ENCODE assay signal across 50 mouse cellular contexts in the genomic region with DNA sequence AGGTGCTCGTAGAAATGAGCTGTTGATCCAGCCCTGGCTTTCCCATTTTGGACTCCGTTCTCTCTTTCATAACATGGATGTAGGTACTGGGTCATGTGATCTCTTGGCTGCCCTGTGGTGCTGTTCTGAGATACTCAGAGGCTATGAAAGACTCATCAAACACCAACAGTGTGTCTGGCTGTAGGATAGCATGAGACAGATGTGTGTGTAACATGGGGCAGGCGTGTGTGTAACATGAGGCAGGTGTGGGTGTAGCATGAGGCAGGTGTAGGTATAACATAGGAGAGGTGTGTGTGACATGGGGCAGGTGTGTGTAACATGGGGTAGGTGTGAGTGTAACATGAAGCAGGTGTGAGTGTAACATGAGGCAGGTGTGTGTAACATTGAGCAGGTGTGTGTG. TPM values are rescaled to one million over a fixed set of nuclear protein-coding genes. Genes with fewer than 3 reads are reported as not detected.
"Had no signal": no experiment of that assay in that cellular context is flagged by ENCODE, and none has a peak within 500 bp of the region (broad histone marks: within the 10 kb centered on the region; RNA-seq: fewer than 3 reads in every experiment).

No protein-coding gene starts in this region.

- ATAC-seq: hindbrain, embryonic 16.5 days; hindbrain, postnatal 0 days; inflammation-experienced regulatory T-cells, adult 6 months; intestine, embryonic 15.5 days; intestine, embryonic 16.5 days; intestine, postnatal 0 days had no signal

- H3K27ac ChIP-seq: heart, embryonic 13.5 days; heart, embryonic 15.5 days; hindbrain, embryonic 10.5 days; hindbrain, embryonic 12.5 days; hindbrain, embryonic 13.5 days; hindbrain, embryonic 14.5 days; hindbrain, embryonic 15.5 days; hindbrain, postnatal 0 days; intestine, embryonic 15.5 days; kidney, embryonic 15.5 days; kidney, postnatal 0 days; layer of hippocampus, adult 2 months; left cerebral cortex, adult 2 months had no signal

- DNase-seq: heart, postnatal 10 days; heart, postnatal 14 days; heart, postnatal 4 days; kidney, adult 11 months; kidney, adult 18-20 months; kidney, adult 2 months; kidney, adult 8-10 months; kidney, adult 9 months; kidney, postnatal 10 days; kidney, postnatal 14 days; kidney, postnatal 25 days; kidney, postnatal 36 days; kidney, postnatal 4 days; layer of hippocampus, adult 9-11 months; layer of hippocampus, postnatal 36 days had no signal

- H3K9ac ChIP-seq: heart, embryonic 12.5 days; heart, embryonic 13.5 days; heart, embryonic 15.5 days; hindbrain, embryonic 12.5 days; hindbrain, embryonic 13.5 days; hindbrain, embryonic 14.5 days; hindbrain, embryonic 15.5 days; intestine, embryonic 15.5 days; kidney, embryonic 15.5 days had no signal

- H3K27me3 ChIP-seq: heart, embryonic 15.5 days; hindbrain, embryonic 12.5 days; hindbrain, embryonic 13.5 days; hindbrain, embryonic 15.5 days; intestine, embryonic 15.5 days; kidney, embryonic 15.5 days had no signal

- H3K9me3 ChIP-seq: heart, embryonic 12.5 days; heart, embryonic 13.5 days; heart, embryonic 15.5 days; hindbrain, embryonic 10.5 days; hindbrain, embryonic 12.5 days; hindbrain, embryonic 13.5 days; hindbrain, embryonic 15.5 days; intestine, embryonic 15.5 days; kidney, embryonic 15.5 days had no signal

- H3K4me1 ChIP-seq: heart, embryonic 12.5 days; heart, embryonic 13.5 days; heart, embryonic 15.5 days; hindbrain, embryonic 10.5 days; hindbrain, embryonic 12.5 days; hindbrain, embryonic 13.5 days; hindbrain, embryonic 15.5 days; intestine, embryonic 15.5 days; kidney, embryonic 15.5 days had no signal

- H3K36me3 ChIP-seq: heart, embryonic 12.5 days; heart, embryonic 13.5 days; heart, embryonic 15.5 days; hindbrain, embryonic 10.5 days; hindbrain, embryonic 12.5 days; hindbrain, embryonic 13.5 days; hindbrain, embryonic 15.5 days; intestine, embryonic 15.5 days; kidney, embryonic 15.5 days had no signal

- H3K4me3 ChIP-seq: heart, embryonic 12.5 days; heart, embryonic 13.5 days; heart, embryonic 15.5 days; hindbrain, embryonic 10.5 days; hindbrain, embryonic 12.5 days; hindbrain, embryonic 13.5 days; hindbrain, embryonic 15.5 days; intestine, embryonic 15.5 days; kidney, embryonic 15.5 days; layer of hippocampus, adult 2 months; left cerebral cortex, adult 2 months had no signal

RNA-seq across cellular contexts. Expression of a gene that starts 2.0 kb away (rescaled TPM):
- total RNA-seq: heart, postnatal 10 days; heart, postnatal 14 days; heart, postnatal 25 days; heart, postnatal 4 days; hematopoietic stem cell, adult 5-6 weeks; hindbrain, postnatal 0 days; layer of hippocampus, adult 18-20 months; layer of hippocampus, adult 2 months; layer of hippocampus, adult 8-10 months; layer of hippocampus, postnatal 10 days; layer of hippocampus, postnatal 14 days; layer of hippocampus, postnatal 25 days; layer of hippocampus, postnatal 36 days; left cerebral cortex, adult 18-20 months; left cerebral cortex, adult 2 months had no signal
- polyA plus RNA-seq: heart, embryonic 11.5 days; heart, embryonic 12.5 days; heart, embryonic 13.5 days; heart, embryonic 14.5 days; heart, embryonic 15.5 days; heart, embryonic 16.5 days; heart, postnatal 0 days; hindbrain, embryonic 10.5 days; hindbrain, embryonic 11.5 days; hindbrain, embryonic 12.5 days; hindbrain, embryonic 13.5 days; hindbrain, embryonic 14.5 days; hindbrain, embryonic 15.5 days; hindbrain, embryonic 16.5 days; hindbrain, postnatal 0 days; inflammation-experienced regulatory T-cells, adult 6 months; intestine, embryonic 14.5 days; intestine, embryonic 15.5 days; intestine, embryonic 16.5 days; intestine, postnatal 0 days; kidney, adult 2 months; kidney, embryonic 14.5 days; kidney, embryonic 15.5 days; kidney, embryonic 16.5 days; large intestine, adult 2 months had no signal

RNA-seq across cellular contexts. Expression of a gene that starts 2.1 kb away (rescaled TPM):
- total RNA-seq: heart, postnatal 10 days; heart, postnatal 14 days; heart, postnatal 25 days; heart, postnatal 4 days; hematopoietic stem cell, adult 5-6 weeks; hindbrain, postnatal 0 days; layer of hippocampus, adult 18-20 months; layer of hippocampus, adult 2 months; layer of hippocampus, adult 8-10 months; layer of hippocampus, postnatal 10 days; layer of hippocampus, postnatal 14 days; layer of hippocampus, postnatal 25 days; layer of hippocampus, postnatal 36 days; left cerebral cortex, adult 18-20 months; left cerebral cortex, adult 2 months had no signal
- polyA plus RNA-seq: heart, embryonic 11.5 days; heart, embryonic 12.5 days; heart, embryonic 13.5 days; heart, embryonic 14.5 days; heart, embryonic 15.5 days; heart, embryonic 16.5 days; heart, postnatal 0 days; hindbrain, embryonic 10.5 days; hindbrain, embryonic 11.5 days; hindbrain, embryonic 12.5 days; hindbrain, embryonic 13.5 days; hindbrain, embryonic 14.5 days; hindbrain, embryonic 15.5 days; hindbrain, embryonic 16.5 days; hindbrain, postnatal 0 days; inflammation-experienced regulatory T-cells, adult 6 months; intestine, embryonic 14.5 days; intestine, embryonic 15.5 days; intestine, embryonic 16.5 days; intestine, postnatal 0 days; kidney, adult 2 months; kidney, embryonic 14.5 days; kidney, embryonic 15.5 days; kidney, embryonic 16.5 days; kidney, postnatal 0 days; large intestine, adult 2 months had no signal

RNA-seq across cellular contexts. Expression of a gene that starts 22.0 kb away (rescaled TPM):
- total RNA-seq: heart, postnatal 10 days; heart, postnatal 14 days; heart, postnatal 25 days; heart, postnatal 4 days; hematopoietic stem cell, adult 5-6 weeks; hindbrain, postnatal 0 days; layer of hippocampus, adult 18-20 months; layer of hippocampus, adult 2 months; layer of hippocampus, adult 8-10 months; layer of hippocampus, postnatal 10 days; layer of hippocampus, postnatal 14 days; layer of hippocampus, postnatal 25 days; layer of hippocampus, postnatal 36 days; left cerebral cortex, adult 18-20 months; left cerebral cortex, adult 2 months had no signal
- polyA plus RNA-seq: heart, embryonic 11.5 days; heart, embryonic 12.5 days; heart, embryonic 13.5 days; heart, embryonic 14.5 days; heart, embryonic 15.5 days; heart, embryonic 16.5 days; heart, postnatal 0 days; hindbrain, embryonic 10.5 days; hindbrain, embryonic 11.5 days; hindbrain, embryonic 12.5 days; hindbrain, embryonic 13.5 days; hindbrain, embryonic 14.5 days; hindbrain, embryonic 15.5 days; hindbrain, embryonic 16.5 days; hindbrain, postnatal 0 days; inflammation-experienced regulatory T-cells, adult 6 months; intestine, embryonic 14.5 days; intestine, embryonic 15.5 days; intestine, embryonic 16.5 days; intestine, postnatal 0 days; kidney, adult 2 months; kidney, embryonic 14.5 days; kidney, embryonic 15.5 days; kidney, embryonic 16.5 days; large intestine, adult 2 months had no signal

RNA-seq across cellular contexts. Expression of a gene that starts 23.2 kb away (rescaled TPM):
- total RNA-seq: heart, postnatal 10 days; heart, postnatal 14 days; heart, postnatal 25 days; heart, postnatal 4 days; hematopoietic stem cell, adult 5-6 weeks; hindbrain, postnatal 0 days; layer of hippocampus, adult 18-20 months; layer of hippocampus, adult 2 months; layer of hippocampus, adult 8-10 months; layer of hippocampus, postnatal 10 days; layer of hippocampus, postnatal 14 days; layer of hippocampus, postnatal 25 days; layer of hippocampus, postnatal 36 days; left cerebral cortex, adult 18-20 months; left cerebral cortex, adult 2 months had no signal
- polyA plus RNA-seq: heart, embryonic 11.5 days; heart, embryonic 12.5 days; heart, embryonic 13.5 days; heart, embryonic 14.5 days; heart, embryonic 15.5 days; heart, embryonic 16.5 days; heart, postnatal 0 days; hindbrain, embryonic 10.5 days; hindbrain, embryonic 11.5 days; hindbrain, embryonic 12.5 days; hindbrain, embryonic 13.5 days; hindbrain, embryonic 14.5 days; hindbrain, embryonic 15.5 days; hindbrain, embryonic 16.5 days; hindbrain, postnatal 0 days; inflammation-experienced regulatory T-cells, adult 6 months; intestine, embryonic 14.5 days; intestine, embryonic 15.5 days; intestine, embryonic 16.5 days; intestine, postnatal 0 days; kidney, embryonic 14.5 days; kidney, embryonic 15.5 days; kidney, embryonic 16.5 days; large intestine, adult 2 months had no signal

RNA-seq across cellular contexts. Expression of a gene that starts 30.1 kb away (rescaled TPM):
- total RNA-seq: heart, postnatal 10 days; heart, postnatal 4 days; hematopoietic stem cell, adult 5-6 weeks; layer of hippocampus, adult 18-20 months; layer of hippocampus, adult 2 months; layer of hippocampus, adult 8-10 months; layer of hippocampus, postnatal 25 days; layer of hippocampus, postnatal 36 days; left cerebral cortex, adult 18-20 months; left cerebral cortex, adult 2 months had no signal
- polyA plus RNA-seq: heart, embryonic 11.5 days; hindbrain, embryonic 10.5 days; hindbrain, embryonic 11.5 days; hindbrain, embryonic 12.5 days; hindbrain, embryonic 13.5 days; hindbrain, embryonic 15.5 days; inflammation-experienced regulatory T-cells, adult 6 months; kidney, adult 2 months; kidney, embryonic 14.5 days; kidney, embryonic 16.5 days; kidney, postnatal 0 days; large intestine, adult 2 months had no signal
